Mouse (Mus musculus): ENCODE measurements at regions not wholly inside any gene's neighbourhood (a gene's known extent, or its start where the extent isn't known, plus 50 kb on each side); places are given as distances from the start of the nearest gene placed in this dataset.

GRCm38 (mm10) chr1:63851476-63852094 lies 82.5 kb upstream of the 4933402D24Rik start:
- no peak for DNase-seq (ENCODE audit: low spot score in 2 of 2)

GRCm38 (mm10) chr1:63850262-63850661 lies 81.2 kb upstream of the 4933402D24Rik start:
- no peak for DNase-seq (ENCODE audit: low spot score in 2 of 2)

- DNase-seq (ENCODE audit: low spot score in 2 of 2): no peak
These were observed 59.2 kb upstream of the 4933402D24Rik start for GRCm38 (mm10) chr1:63828174-63828844.

GRCm38 (mm10) chr1:63820614-63821270 lies 51.7 kb upstream of the 4933402D24Rik start:
- DNase-seq (ENCODE audit: low spot score in 2 of 2): no peak

- no peak for DNase-seq (ENCODE audit: low spot score in 2 of 2)
These were observed 50.6 kb upstream of the 4933402D24Rik start for GRCm38 (mm10) chr1:63819536-63820254.
